Mouse (Mus musculus) stomach, embryonic 15.5 days (tissue): ENCODE measurements around the gene Dis3. TPM values are rescaled to one million over a fixed set of nuclear protein-coding genes. Genes with fewer than 3 reads are reported as not detected.

Source experiments
- ATAC-seq: fragments of 200-750 bp; cut with Nextera tagmentation; 2 replicates; pipeline ENCODE4 v1.8.0; 2017; ENCODE audit warnings: low read depth, moderate number of reproducible peaks, moderate TSS enrichment; ENCODE audit not compliant: insufficient read depth, low FRiP score
- H3K27ac ChIP-seq: fragments of 300-500 bp; sonication (generic); 2 replicates; pipeline ENCODE4 v1.5.1; 2015; ENCODE audit warnings: mild to moderate bottlenecking, inconsistent platforms
- H3K27me3 ChIP-seq: fragments of 300-500 bp; sonication (generic); replicated peaks from 2 replicates; pipeline ENCODE4 v1.6.1; 2015; ENCODE audit warnings: inconsistent platforms
- H3K36me3 ChIP-seq: fragments of 300-500 bp; sonication (generic); 2 replicates; pipeline ENCODE4 v1.6.1; 2015; ENCODE audit warnings: inconsistent platforms
- H3K4me1 ChIP-seq: fragments of 300-500 bp; sonication (generic); 2 replicates; pipeline ENCODE4 v1.6.1; 2015; ENCODE audit warnings: inconsistent platforms
- H3K4me2 ChIP-seq: fragments of 300-500 bp; sonication (generic); 2 replicates; pipeline ENCODE4 v1.6.1; 2015; ENCODE audit warnings: mild to moderate bottlenecking, inconsistent platforms
- H3K4me3 ChIP-seq: fragments of 300-500 bp; sonication (generic); replicated peaks from 2 replicates; pipeline ENCODE4 v1.5.1; 2015; ENCODE audit warnings: inconsistent platforms
- H3K9ac ChIP-seq: fragments of 300-500 bp; sonication (generic); 2 replicates; pipeline ENCODE4 v1.6.1; 2015; ENCODE audit warnings: inconsistent platforms
- H3K9me3 ChIP-seq: fragments of 300-500 bp; sonication (generic); 2 replicates; pipeline ENCODE4 v1.6.1; 2016; ENCODE audit warnings: inconsistent platforms
- WGBS: fragments of 180-500 bp; shearing (Covaris S2); methylation state at CpG from one replicate; pipeline ENCODE4 v1.1.7; 2015; 5-methylcytosine and 5-hydroxymethylcytosine counted together
- polyA plus RNA-seq: library from polyadenylated mRNA; unstranded; fragments of >200 nt; fragmentation: Nextera tagmentation; extraction: Ambion mirVana; gene quantifications from 2 replicates; pipeline ENCODE4 v1.2.1, GENCODE M21; 2015

Gene Dis3
- 25.5 and 27.8 TPM in 2 replicates for polyA plus RNA-seq

DNA sequence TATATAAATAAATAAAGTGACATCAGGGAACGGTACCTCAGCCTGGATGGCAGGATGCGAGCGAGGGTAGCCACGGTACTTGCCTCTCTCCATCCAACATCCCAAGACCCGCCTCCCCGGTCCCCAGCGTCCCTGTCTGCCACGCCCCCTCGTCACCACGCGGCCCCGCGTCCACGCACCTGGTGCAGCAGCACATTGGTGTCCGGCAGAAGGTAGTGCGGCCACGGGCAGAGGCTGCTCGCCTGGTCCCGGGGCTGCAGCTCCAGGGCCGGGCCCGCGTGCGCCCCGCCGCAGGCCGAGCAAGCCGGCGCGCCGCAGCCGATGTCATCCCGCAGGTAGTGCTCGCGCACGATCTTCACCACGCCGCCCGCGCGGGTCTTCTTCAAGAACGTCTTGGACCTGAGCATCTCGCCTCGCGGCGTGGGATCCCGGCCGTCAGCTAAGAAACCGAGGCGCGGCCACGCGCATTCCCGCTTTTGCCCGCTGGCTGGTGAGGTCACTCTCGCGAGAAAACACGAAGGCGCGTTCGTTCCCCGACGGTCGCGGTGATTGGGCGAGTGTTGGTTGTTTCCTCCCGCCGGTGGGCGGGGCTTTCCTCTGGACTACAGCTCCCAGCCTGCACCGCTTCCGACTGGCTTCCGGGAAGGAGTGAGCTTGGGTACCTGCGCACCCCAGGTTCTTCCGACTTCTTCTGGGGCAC is at the start of gene Dis3, which contains the start of gene Pibf1:
Dis3 (minus strand) TSS at position 504 of the 700 bp plus-strand sequence.
Pibf1 (plus strand) TSS at position 158 of the 700 bp plus-strand sequence.
- Histone ChIP-seq H3K4me1 (0 out of 2 replicates have a peak, but pooled peaks cover 7% of the 10 kb centered on the region), H3K27me3 (no peaks in the 10 kb centered on the region), H3K9me3 (no peaks in the 10 kb centered on the region), H3K27ac (peak within 1 kb of the TSS; percentile 72), H3K36me3 (peaks cover 13% of the 10 kb centered on the region), H3K9ac (peak within 1 kb of the TSS; percentile 95), H3K4me3 (peak within 1 kb of the TSS; percentile 77), H3K4me2 (peak within 1 kb of the TSS; percentile 68)
- under 1% methylated on average over 73 of the region's 73 CpGs for WGBS
- ATAC-seq = peak; percentile 100

- no peak for ATAC-seq
- WGBS = 78% methylated on average over 1 of the region's 1 CpGs
- no peak overlapping the region for H3K4me2 ChIP-seq
- no peaks in the 10 kb centered on the region for H3K9me3 ChIP-seq
- H3K9ac ChIP-seq = no peak overlapping the region
- no peak overlapping the region for H3K4me3 ChIP-seq
- H3K36me3 ChIP-seq = no peaks in the 10 kb centered on the region
- no peak overlapping the region for H3K27ac ChIP-seq
- 0 out of 2 replicates have a peak, but pooled peaks cover 3% of the 10 kb centered on the region for H3K4me1 ChIP-seq
- H3K27me3 ChIP-seq = no peaks in the 10 kb centered on the region
Measured at GRCm38 (mm10) chr14:99146841-99147240, 47.3 kb upstream of the Dis3 start.

DNA sequence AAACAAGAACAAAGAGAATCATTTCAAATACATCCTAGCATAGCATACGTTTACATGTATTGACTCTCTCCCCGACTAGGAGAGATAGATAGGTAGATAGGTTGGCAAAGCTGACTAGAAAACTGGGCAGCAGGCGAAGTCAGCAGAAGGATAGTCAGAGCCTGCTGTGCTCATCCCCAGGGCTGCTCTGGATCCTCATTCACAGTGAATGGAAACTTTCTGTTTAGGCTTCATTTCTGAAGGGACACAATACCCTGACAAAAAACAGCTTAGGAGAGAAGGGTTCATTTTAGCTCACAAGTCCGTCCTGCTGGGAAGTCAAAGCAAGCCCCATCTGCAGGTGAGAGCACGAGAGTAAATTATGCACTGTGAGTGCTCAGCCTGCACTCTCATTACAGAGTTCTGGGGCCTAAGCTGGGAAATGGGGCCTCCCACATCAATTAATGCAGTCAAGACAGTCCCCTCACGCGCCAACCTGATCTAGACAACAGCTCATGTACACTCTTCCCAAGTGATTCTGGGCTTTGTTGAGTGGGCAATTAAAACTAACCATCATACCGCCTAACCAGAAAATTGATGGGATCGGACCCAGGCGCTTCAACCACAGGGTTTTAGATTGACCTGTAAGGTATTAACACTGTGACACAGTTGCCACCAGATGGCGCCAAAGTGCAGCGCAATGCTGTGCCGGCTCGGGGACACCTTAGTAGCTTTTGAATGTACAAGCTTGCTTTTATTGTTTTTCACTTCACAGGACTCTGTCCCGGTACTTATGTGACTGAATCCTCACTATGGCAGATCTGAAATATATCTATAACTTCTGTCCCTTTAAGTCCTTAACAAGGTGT is 42.4 kb upstream of the Dis3 start:
- H3K9ac ChIP-seq = no peak overlapping the region
- H3K27ac ChIP-seq = no peak overlapping the region
- no peak overlapping the region for H3K4me2 ChIP-seq
- H3K27me3 ChIP-seq = no peaks in the 10 kb centered on the region
- no peaks in the 10 kb centered on the region for H3K9me3 ChIP-seq
- H3K4me3 ChIP-seq = no peak overlapping the region
- H3K4me1 ChIP-seq = 0 out of 2 replicates have a peak, but pooled peaks cover 3% of the 10 kb centered on the region
- ATAC-seq = peak; percentile 87
- 25% methylated on average over 15 of the region's 15 CpGs for WGBS
- peaks cover 2% of the 10 kb centered on the region for H3K36me3 ChIP-seq

- no peak for ATAC-seq
- Histone ChIP-seq H3K4me3 (no peak overlapping the region), H3K4me1 (0 out of 2 replicates have a peak, but pooled peaks cover 3% of the 10 kb centered on the region), H3K9ac (no peak overlapping the region), H3K9me3 (no peaks in the 10 kb centered on the region), H3K27ac (no peak overlapping the region), H3K36me3 (peaks cover 6% of the 10 kb centered on the region), H3K27me3 (no peaks in the 10 kb centered on the region), H3K4me2 (no peak overlapping the region)
- 90% methylated on average over 2 of the region's 2 CpGs for WGBS
Measured at GRCm38 (mm10) chr14:99140036-99140435, 40.5 kb upstream of the Dis3 start.

DNA sequence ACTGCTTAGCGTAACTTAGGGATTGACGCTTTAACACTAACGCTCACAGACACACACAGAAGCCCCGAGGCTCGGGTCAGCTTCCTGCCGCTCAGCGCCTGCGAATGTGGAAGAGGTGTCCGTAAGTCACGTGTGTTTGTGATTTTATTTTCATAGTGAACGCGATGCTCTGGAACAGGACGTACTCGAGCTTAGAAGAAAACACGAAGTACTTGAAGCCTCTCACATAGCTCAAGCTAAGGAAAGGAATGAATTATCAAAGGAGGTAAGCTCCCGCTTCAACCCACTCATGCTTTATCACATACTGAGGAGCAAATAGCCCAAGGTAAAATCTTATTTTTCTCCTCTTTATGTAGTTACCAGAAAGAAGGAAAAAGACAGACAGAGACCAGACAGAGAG is 36.7 kb upstream of the Dis3 start:
- WGBS = 94% methylated on average over 16 of the region's 16 CpGs
- Histone ChIP-seq H3K27ac (no peak overlapping the region), H3K9me3 (no peaks in the 10 kb centered on the region), H3K4me3 (no peak overlapping the region), H3K9ac (no peak overlapping the region), H3K27me3 (no peaks in the 10 kb centered on the region), H3K36me3 (peaks cover 6% of the 10 kb centered on the region), H3K4me2 (no peak overlapping the region), H3K4me1 (no peaks in the 10 kb centered on the region)
- ATAC-seq = no peak

GRCm38 (mm10) chr14:99135761-99136160 is 36.2 kb upstream of the Dis3 start:
- Histone ChIP-seq H3K36me3 (peaks cover 6% of the 10 kb centered on the region), H3K27ac (no peak overlapping the region), H3K9me3 (no peaks in the 10 kb centered on the region), H3K4me3 (no peak overlapping the region), H3K27me3 (no peaks in the 10 kb centered on the region), H3K9ac (no peak overlapping the region), H3K4me2 (no peak overlapping the region), H3K4me1 (no peaks in the 10 kb centered on the region)
- no peak for ATAC-seq
- WGBS = 84% methylated on average over 9 of the region's 9 CpGs

- ATAC-seq = no peak
- Histone ChIP-seq H3K9ac (no peak overlapping the region), H3K27me3 (no peaks in the 10 kb centered on the region), H3K27ac (no peak overlapping the region), H3K4me2 (no peak overlapping the region), H3K4me1 (no peaks in the 10 kb centered on the region), H3K36me3 (peaks cover 6% of the 10 kb centered on the region), H3K9me3 (no peaks in the 10 kb centered on the region), H3K4me3 (no peak overlapping the region)
- WGBS = 86% methylated on average over 2 of the region's 2 CpGs
Measured at GRCm38 (mm10) chr14:99134048-99134447, 34.5 kb upstream of the Dis3 start.

GRCm38 (mm10) chr14:99129050-99129449 is 29.5 kb upstream of the Dis3 start:
- Histone ChIP-seq H3K9me3 (no peaks in the 10 kb centered on the region), H3K4me3 (no peak overlapping the region), H3K27me3 (no peaks in the 10 kb centered on the region), H3K9ac (no peak overlapping the region), H3K4me1 (no peaks in the 10 kb centered on the region), H3K36me3 (no peaks in the 10 kb centered on the region), H3K4me2 (no peak overlapping the region), H3K27ac (no peak overlapping the region)
- ATAC-seq = no peak
- 87% methylated on average over 2 of the region's 2 CpGs for WGBS

GRCm38 (mm10) chr14:99127509-99127908 is 27.9 kb upstream of the Dis3 start:
- H3K36me3 ChIP-seq = no peaks in the 10 kb centered on the region
- no peaks in the 10 kb centered on the region for H3K4me1 ChIP-seq
- H3K27ac ChIP-seq = no peak overlapping the region
- H3K27me3 ChIP-seq = no peaks in the 10 kb centered on the region
- no peak overlapping the region for H3K9ac ChIP-seq
- WGBS = 67% methylated on average over 1 of the region's 1 CpGs
- no peak for ATAC-seq
- H3K4me2 ChIP-seq = no peak overlapping the region
- no peaks in the 10 kb centered on the region for H3K9me3 ChIP-seq
- no peak overlapping the region for H3K4me3 ChIP-seq

DNA sequence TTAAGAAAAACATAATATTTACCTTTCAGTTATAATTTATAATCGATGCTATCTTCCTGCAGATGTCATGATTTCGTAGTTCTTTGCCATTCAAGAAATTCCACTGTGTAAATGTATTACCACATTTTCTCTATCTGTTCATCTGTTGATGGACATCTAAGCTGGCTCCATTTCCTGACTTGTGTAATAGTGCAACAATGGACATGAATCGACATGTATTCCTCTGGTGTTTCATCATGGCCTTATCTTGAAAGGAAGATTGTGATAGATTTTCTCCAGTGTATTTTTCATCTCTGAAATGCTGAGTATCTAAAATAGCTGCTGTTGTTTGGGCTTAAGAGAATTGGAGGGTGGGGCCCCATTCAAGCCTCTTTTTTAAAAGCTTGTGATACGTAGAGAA is 27.1 kb upstream of the Dis3 start:
- Histone ChIP-seq H3K27me3 (no peaks in the 10 kb centered on the region), H3K9me3 (no peaks in the 10 kb centered on the region), H3K4me1 (no peaks in the 10 kb centered on the region), H3K27ac (no peak overlapping the region), H3K36me3 (peaks cover 4% of the 10 kb centered on the region; the same call in 1 of the 2 replicates), H3K9ac (no peak overlapping the region), H3K4me2 (no peak overlapping the region), H3K4me3 (no peak overlapping the region)
- WGBS = 74% methylated on average over 4 of the region's 4 CpGs
- ATAC-seq = no peak

DNA sequence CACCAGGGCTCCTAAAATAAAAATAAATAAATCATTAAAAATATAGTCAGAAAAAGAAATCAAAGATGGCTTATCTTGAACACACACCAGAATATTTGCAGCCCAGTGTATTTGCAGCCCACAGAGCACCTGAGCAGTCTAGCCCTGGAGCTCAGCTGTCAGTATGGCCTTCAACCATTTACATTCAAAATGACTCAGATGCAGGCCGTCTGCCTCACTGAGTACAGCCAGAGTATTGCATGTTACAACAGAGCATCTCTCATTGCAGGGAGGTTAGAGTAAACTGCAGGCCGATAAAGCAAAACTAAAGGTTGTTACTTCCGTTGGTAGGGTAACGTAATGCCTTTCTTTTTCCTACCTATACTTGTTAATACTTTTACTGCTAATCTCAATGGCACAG is 24.5 kb upstream of the Dis3 start:
- Histone ChIP-seq H3K9ac (no peak overlapping the region), H3K9me3 (no peaks in the 10 kb centered on the region), H3K4me2 (no peak overlapping the region), H3K36me3 (peaks cover 4% of the 10 kb centered on the region; the same call in 1 of the 2 replicates), H3K4me3 (no peak overlapping the region), H3K27me3 (no peaks in the 10 kb centered on the region), H3K4me1 (no peaks in the 10 kb centered on the region), H3K27ac (no peak overlapping the region)
- 81% methylated on average over 4 of the region's 4 CpGs for WGBS
- ATAC-seq = no peak
